Mouse (Mus musculus) heart, postnatal 36 days (tissue): Measurements from ENCODE around the gene Ube4b. TPM values are rescaled to one million over a fixed set of nuclear protein-coding genes. Genes with fewer than 3 reads are reported as not detected.

Source experiments
- total RNA-seq, 2 experiments: library from RNA; stranded (reverse); gene quantifications; 2 replicates each; pipeline ENCODE4 v1.2.3; 2021

Gene Ube4b
- total RNA-seq, 2 experiments from 2014 or later: 48.6 to 50.6 TPM

Other genes with a start within 250 kb of the Ube4b start
- gene Kif1b, start 119.1 kb downstream of the Ube4b start, total RNA-seq: 100 to 1,000 TPM; 148 to 157 TPM
- gene Rbp7, start 28.2 kb upstream of the Ube4b start, total RNA-seq: 10 to 100 TPM; 76.3 to 81.1 TPM
- not detected for gene Tmem274, start 50.6 kb upstream of the Ube4b start, total RNA-seq
- gene Nmnat1, start 58.5 kb upstream of the Ube4b start, total RNA-seq: 10 to 100 TPM; 29.5 to 30.7 TPM
- gene Lzic, start 58.5 kb upstream of the Ube4b start, total RNA-seq: 10 to 100 TPM; 57.5 to 69.1 TPM
- gene Ctnnbip1, start 91.5 kb upstream of the Ube4b start, total RNA-seq: 10 to 100 TPM; 29.9 to 33.3 TPM
- 10 to 100 TPM; 89.5 to 92.1 TPM for gene Clstn1, start 159.7 kb upstream of the Ube4b start, total RNA-seq